Mouse (Mus musculus): ENCODE measurements at regions not wholly inside any gene's neighbourhood (a gene's known extent, or its start where the extent isn't known, plus 50 kb on each side); places are given as distances from the start of the nearest gene placed in this dataset.

DNA sequence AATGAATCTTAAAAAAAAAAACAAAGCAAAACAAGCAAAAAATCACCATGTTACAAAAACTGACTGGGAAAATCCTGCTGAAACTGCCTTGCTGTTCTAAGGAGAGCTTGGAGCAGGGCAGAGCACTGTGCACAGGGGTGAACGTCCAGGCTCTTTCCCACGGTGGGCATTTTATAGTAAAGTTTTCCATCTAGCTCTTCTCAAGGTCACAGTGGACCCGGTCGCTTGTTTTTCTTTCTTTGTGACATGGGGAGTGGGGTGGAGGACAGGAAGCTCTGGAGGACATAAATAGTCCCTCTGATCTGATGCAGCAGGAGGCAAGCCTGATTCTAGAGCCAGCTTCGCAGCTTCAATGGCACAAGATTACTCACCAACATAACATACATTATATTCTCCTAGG, 395.9 kb upstream of the Zmiz1 start:
- no peak for TF ChIP-seq CTCF (conservative IDR thresholded peaks at IDR 0.05; ENCODE audit: low read length)
- TF ChIP-seq POU5F1 (IDR thresholded peaks at IDR 0.05; ENCODE audit: borderline replicate concordance, low read length): no peak
- no peak for TF ChIP-seq NANOG (IDR thresholded peaks at IDR 0.05; ENCODE audit: borderline replicate concordance, low read length)
